In the genomic region with DNA sequence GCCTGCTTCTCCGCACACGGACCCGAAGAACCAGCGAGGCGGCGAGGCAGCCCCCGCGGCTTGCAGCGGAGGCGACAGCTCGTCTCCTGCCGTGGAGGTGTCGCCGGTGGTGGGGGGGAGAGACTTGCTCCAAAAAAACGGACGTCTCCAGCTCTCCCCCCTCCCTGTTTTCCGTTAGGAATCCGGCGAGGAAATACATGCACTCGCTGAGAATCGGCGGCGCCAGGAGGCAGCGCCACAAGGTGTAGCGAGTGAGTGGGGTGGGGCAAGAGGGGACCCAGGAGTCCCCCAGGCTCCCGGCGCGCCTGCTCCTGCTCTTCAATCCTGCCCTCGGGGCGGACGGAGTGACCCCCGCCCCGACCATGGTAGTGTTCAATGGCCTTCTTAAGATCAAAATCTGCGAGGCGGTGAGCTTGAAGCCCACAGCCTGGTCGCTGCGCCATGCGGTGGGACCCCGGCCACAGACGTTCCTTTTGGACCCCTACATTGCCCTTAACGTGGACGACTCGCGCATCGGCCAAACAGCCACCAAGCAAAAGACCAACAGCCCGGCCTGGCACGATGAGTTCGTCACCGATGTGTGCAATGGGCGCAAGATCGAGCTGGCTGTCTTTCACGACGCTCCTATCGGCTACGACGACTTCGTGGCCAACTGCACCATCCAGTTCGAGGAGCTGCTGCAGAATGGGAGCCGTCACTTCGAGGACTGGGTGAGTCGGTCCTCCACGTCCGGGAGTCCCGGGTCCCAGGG, we compare ENCODE assay signal across 8 mouse cellular contexts. TPM values are rescaled to one million over a fixed set of nuclear protein-coding genes. Genes with fewer than 3 reads are reported as not detected.
DNase-seq lines count a peak whose midpoint lies in the region; ATAC-seq and TF ChIP-seq lines count a peak whose summit lies in the region.

No protein-coding gene starts in this region.

- H3K4me2 ChIP-seq in neural tube, embryonic 11.5 days (ENCODE audit: low read depth) = peak overlapping the region; percentile 98
- H3K4me2 ChIP-seq in midbrain, postnatal 0 days (ENCODE audit: low read depth, low read length, poor library complexity, severe bottlenecking) = peak overlapping the region; percentile 97

- no peaks in the 10 kb centered on the region for H3K27me3 ChIP-seq in neural tube, embryonic 11.5 days (ENCODE audit: control insufficient read depth, insufficient read depth, low read length)
- H3K27me3 ChIP-seq in liver, adult 2 months (ENCODE audit: control insufficient read depth, insufficient read depth, low read length) = no peaks in the 10 kb centered on the region
- H3K27me3 ChIP-seq in midbrain, postnatal 0 days (ENCODE audit: insufficient read depth, low read length) = no peaks in the 10 kb centered on the region
- peaks cover 12% of the 10 kb centered on the region for H3K27me3 ChIP-seq in thymus, adult 2 months (ENCODE audit: control insufficient read depth, insufficient read depth, low read length)

- under 1% methylated on average over 64 of the region's 64 CpGs for WGBS in neural tube, embryonic 11.5 days
- WGBS in liver, adult 2 months = 2% methylated on average over 64 of the region's 64 CpGs
- WGBS in midbrain, postnatal 0 days = under 1% methylated on average over 64 of the region's 64 CpGs
- 1% methylated on average over 64 of the region's 64 CpGs for WGBS in thymus, adult 2 months

- TF ChIP-seq POLR2A in liver, adult 2 months (IDR thresholded peaks at IDR 0.05; ENCODE audit: extremely low read depth, insufficient read depth, low read length) = no peak
- no peak for TF ChIP-seq POLR2A in thymus, adult 2 months (IDR thresholded peaks at IDR 0.05; ENCODE audit: control insufficient read depth, extremely low read depth, insufficient read depth, low read length, poor library complexity)

- H3K27ac ChIP-seq in neural tube, embryonic 11.5 days (ENCODE audit: low read depth, low read length) = peak overlapping the region; percentile 96
- 0 out of 2 replicates have a peak overlapping the region, but pooled peaks have one; percentile 38 for H3K27ac ChIP-seq in liver, adult 2 months (replicated peaks; ENCODE audit: insufficient read depth, low read depth, low read length)
- peak overlapping the region; percentile 84 for H3K27ac ChIP-seq in midbrain, postnatal 0 days (ENCODE audit: low read depth, low read length)
- no peak overlapping the region for H3K27ac ChIP-seq in thymus, adult 2 months (ENCODE audit: control insufficient read depth, insufficient read depth, low read length)

- TF ChIP-seq CTCF in liver, adult 2 months (IDR thresholded peaks at IDR 0.05; ENCODE audit: low read depth, low read length) = no peak
- TF ChIP-seq CTCF in midbrain, postnatal 0 days (IDR thresholded peaks at IDR 0.05) = peak; percentile 25; the same call in 1 of the 2 replicates
- no peak for TF ChIP-seq CTCF in thymus, adult 2 months (IDR thresholded peaks at IDR 0.05; ENCODE audit: borderline replicate concordance, control insufficient read depth, extremely low read depth, insufficient read depth, low read length, poor library complexity)

- intact Hi-C loops in gastrocnemius, postnatal 14 days (cut with DNase I; ENCODE audit: low total_unique reads) = no loop called here

- H3K9me3 ChIP-seq in neural tube, embryonic 11.5 days (ENCODE audit: control insufficient read depth, low read length) = no peaks in the 10 kb centered on the region
- H3K9me3 ChIP-seq in midbrain, postnatal 0 days (ENCODE audit: low read length) = no peaks in the 10 kb centered on the region

- no peaks in the 10 kb centered on the region for H3K36me3 ChIP-seq in neural tube, embryonic 11.5 days (ENCODE audit: control insufficient read depth, insufficient read depth, low read length)
- H3K36me3 ChIP-seq in liver, adult 2 months (ENCODE audit: control insufficient read depth, insufficient read depth, low read length) = no peaks in the 10 kb centered on the region; the same call in 1 of the 2 replicates
- no peaks in the 10 kb centered on the region for H3K36me3 ChIP-seq in midbrain, postnatal 0 days (ENCODE audit: insufficient read depth, low read length)
- H3K36me3 ChIP-seq in thymus, adult 2 months (ENCODE audit: control insufficient read depth, insufficient read depth, low read length) = no peaks in the 10 kb centered on the region

- peaks cover 21% of the 10 kb centered on the region for H3K4me1 ChIP-seq in neural tube, embryonic 11.5 days (ENCODE audit: control insufficient read depth, insufficient read depth, low read length)
- peaks cover 8% of the 10 kb centered on the region; the same call in 1 of the 2 replicates for H3K4me1 ChIP-seq in liver, adult 2 months (ENCODE audit: control insufficient read depth, insufficient read depth, low read length)
- peaks cover 7% of the 10 kb centered on the region for H3K4me1 ChIP-seq in midbrain, postnatal 0 days (ENCODE audit: insufficient read depth, low read length)
- peaks cover 15% of the 10 kb centered on the region for H3K4me1 ChIP-seq in thymus, adult 2 months (replicated peaks; ENCODE audit: control insufficient read depth, insufficient read depth, low read length)

- H3K4me3 ChIP-seq in neural tube, embryonic 11.5 days (ENCODE audit: low read depth, low read length) = peak overlapping the region; percentile 75
- peak overlapping the region; percentile 80 for H3K4me3 ChIP-seq in liver, adult 2 months (ENCODE audit: insufficient read depth, low read depth, low read length)
- H3K4me3 ChIP-seq in midbrain, postnatal 0 days (ENCODE audit: low read depth, low read length) = peak overlapping the region; percentile 76
- H3K4me3 ChIP-seq in thymus, adult 2 months (ENCODE audit: control insufficient read depth, insufficient read depth, low read length) = peak overlapping the region; percentile 91

- 0 out of 2 replicates have a peak, but pooled peaks have one; percentile 2 for ATAC-seq in neural tube, embryonic 11.5 days (ENCODE audit: insufficient read depth, low FRiP score, low TSS enrichment)
- ATAC-seq in inflammation-experienced regulatory T-cells, adult 6 months = peak; percentile 0
- ATAC-seq in midbrain, postnatal 0 days (ENCODE audit: low FRiP score) = peak; percentile 18; the same call in 1 of the 2 replicates

- H3K79me2 ChIP-seq in liver, adult 2 months (ENCODE audit: control insufficient read depth, insufficient read depth, low read length) = peaks cover 28% of the 10 kb centered on the region

- DNase-seq in neural tube, embryonic 11.5 days (ENCODE audit: low spot score) = peak; percentile 54
- no peak for DNase-seq in neural tube, embryonic 10.5 days (ENCODE audit: extremely low spot score, low spot score)
- DNase-seq in cerebellum, postnatal 14 days = peak; percentile 70 to 71
- DNase-seq in gastrocnemius, postnatal 14 days = peak; percentile 23
- DNase-seq in liver, adult 2 months (ENCODE audit: extremely low read depth, low read depth, low spot score) = no peak
- peak; percentile 31 for DNase-seq in midbrain, postnatal 0 days (ENCODE audit: low spot score)
- peak; percentile 46 for DNase-seq in thymus, adult 2 months

- peak overlapping the region; percentile 81 for H3K9ac ChIP-seq in neural tube, embryonic 11.5 days (ENCODE audit: low read length)
- H3K9ac ChIP-seq in liver, adult 2 months (ENCODE audit: low read depth, low read length) = peak overlapping the region; percentile 94
- H3K9ac ChIP-seq in midbrain, postnatal 0 days (replicated peaks; ENCODE audit: low read length, poor library complexity, severe bottlenecking) = peak overlapping the region; percentile 77

RNA-seq across cellular contexts. Expression of gene Prkce, which starts 0.8 kb away (rescaled TPM):
- 13.3 and 14.8 TPM in 2 replicates for polyA plus RNA-seq in neural tube, embryonic 11.5 days (2014; fragmentation: Nextera tagmentation; extraction: Ambion mirVana)
- total RNA-seq in gastrocnemius, postnatal 14 days (2021) = 1 to 10 TPM; 8.7 TPM
- 1 to 10 TPM; 2.8 to 6.4 (median 5.2) TPM for polyA plus RNA-seq in inflammation-experienced regulatory T-cells, adult 6 months (2017; shearing (Covaris generic))
- 6.4 and 7.2 TPM in 2 replicates for total RNA-seq in liver, adult 2 months (2014; rRNA removed)
- 1.7 and 2.0 TPM in 2 replicates for polyA plus RNA-seq in liver, adult 2 months (2012; rRNA removed)
- total RNA-seq in midbrain, postnatal 0 days (2014; rRNA removed) = 61.0 and 71.8 TPM in 2 replicates
- 56.5 and 64.5 TPM in 2 replicates for polyA plus RNA-seq in midbrain, postnatal 0 days (2015; fragmentation: Nextera tagmentation; extraction: Ambion mirVana)
- 1.6 TPM in 2 replicates for polyA plus RNA-seq in thymus, adult 2 months (2012; rRNA removed)

RNA-seq across cellular contexts. Expression of gene Srbd1, which starts 23.4 kb away (rescaled TPM):
- polyA plus RNA-seq in neural tube, embryonic 11.5 days (2014; fragmentation: Nextera tagmentation; extraction: Ambion mirVana) = 9.7 and 12.0 TPM in 2 replicates
- 1 to 10 TPM; 6.5 to 7.6 TPM for total RNA-seq in gastrocnemius, postnatal 14 days (2021)
- 10 to 100 TPM; 11.2 to 13.0 (median 11.3) TPM for polyA plus RNA-seq in inflammation-experienced regulatory T-cells, adult 6 months (2017; shearing (Covaris generic))
- total RNA-seq in liver, adult 2 months (2014; rRNA removed) = 12.8 and 20.9 TPM in 2 replicates
- 2.1 and 2.6 TPM in 2 replicates for polyA plus RNA-seq in liver, adult 2 months (2012; rRNA removed)
- 13.2 and 17.9 TPM in 2 replicates for total RNA-seq in midbrain, postnatal 0 days (2014; rRNA removed)
- 6.7 and 8.3 TPM in 2 replicates for polyA plus RNA-seq in midbrain, postnatal 0 days (2015; fragmentation: Nextera tagmentation; extraction: Ambion mirVana)
- polyA plus RNA-seq in thymus, adult 2 months (2012; rRNA removed) = 3.2 and 4.7 TPM in 2 replicates

Comparison
In these comparisons a context has a peak if more than half of its experiments do, and no peak if none do; other contexts are left out.
1. DNase-seq: peak in neural tube, embryonic 11.5 days (single experiment), cerebellum, postnatal 14 days (2 of 2), gastrocnemius, postnatal 14 days (single experiment), midbrain, postnatal 0 days (single experiment) and thymus, adult 2 months (single experiment); none in neural tube, embryonic 10.5 days (single experiment) and liver, adult 2 months (single experiment).
2. Peak in every context shown above with its lines, with median percentiles within 50 percentile points of each other: ATAC-seq, H3K4me3 ChIP-seq and H3K9ac ChIP-seq.